Mouse (Mus musculus): ENCODE measurements at regions not wholly inside any gene's neighbourhood (a gene's known extent, or its start where the extent isn't known, plus 50 kb on each side); places are given as distances from the start of the nearest gene placed in this dataset.

DNA sequence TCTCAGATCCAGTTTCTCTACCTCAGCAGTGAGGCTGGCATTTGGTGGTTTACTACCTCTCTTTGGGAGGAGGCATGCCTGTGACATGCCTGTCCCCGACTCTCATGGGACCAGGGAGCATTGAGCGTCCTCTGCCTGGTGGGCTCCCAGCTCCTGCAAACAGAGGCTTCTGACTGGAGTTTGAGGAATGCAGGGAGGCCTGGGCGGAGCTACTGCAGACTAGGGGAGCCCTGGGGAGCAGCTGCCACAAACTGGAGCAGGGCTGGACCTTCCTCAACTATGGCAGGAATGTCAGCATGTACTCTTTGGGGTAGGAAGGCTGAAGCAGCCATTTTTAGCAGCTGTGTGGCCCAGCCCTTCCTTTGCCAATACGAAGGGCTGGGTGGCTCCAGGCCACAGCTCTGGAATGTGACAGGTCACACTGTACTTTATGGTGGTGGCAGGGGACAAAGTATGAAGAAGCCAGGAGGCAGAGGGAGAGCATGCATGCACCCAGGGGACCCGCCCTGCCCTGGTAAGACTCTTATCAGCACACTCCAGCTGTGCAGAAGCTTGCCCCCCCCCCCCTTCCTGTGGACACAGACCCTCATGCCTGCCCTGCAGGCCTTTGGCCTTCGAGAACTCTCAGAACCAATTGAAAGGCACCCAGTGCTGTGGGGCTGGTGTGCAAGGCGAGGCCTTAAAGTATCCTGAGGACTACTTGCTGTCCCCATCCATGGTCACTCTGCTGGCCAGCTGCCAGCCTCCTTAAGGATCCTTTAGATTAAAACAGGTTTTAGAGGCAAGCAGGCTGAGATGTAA, 129.5 kb downstream of the Gadd45g start:
- no peak for ATAC-seq (ENCODE audit: low FRiP score)
- no peaks in the 10 kb centered on the region for H3K27me3 ChIP-seq (ENCODE audit: control insufficient read depth, insufficient read depth, low read length)
- 50% methylated on average over 7 of the region's 7 CpGs for WGBS

DNA sequence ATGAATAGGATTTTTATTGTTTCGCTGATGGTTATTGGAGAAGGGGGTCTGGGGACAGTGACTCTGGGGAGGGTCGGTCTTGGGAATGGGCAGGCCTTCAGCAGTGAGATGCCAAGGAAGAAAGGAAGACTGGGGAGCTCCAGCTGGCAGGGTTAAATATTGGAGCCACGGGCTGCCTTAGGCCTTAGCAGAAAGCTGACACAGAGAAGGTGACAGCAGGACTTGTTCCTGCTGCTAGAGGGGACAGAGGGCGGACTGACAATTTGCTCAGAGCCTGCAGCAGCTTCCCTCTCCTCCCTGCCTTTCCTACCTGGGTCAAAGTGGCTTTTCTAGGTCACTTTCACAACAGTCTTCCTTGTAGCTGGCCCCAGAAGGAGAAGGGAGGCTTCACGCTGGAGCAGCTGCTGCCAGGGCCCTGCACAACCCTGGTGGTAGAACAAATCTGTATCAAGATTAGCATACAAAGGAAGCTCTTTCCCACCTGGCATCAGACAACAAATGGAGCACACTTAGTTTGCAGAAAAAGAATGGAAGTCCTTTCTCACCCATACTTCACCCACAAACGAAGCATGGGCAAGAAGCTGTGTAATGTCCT, 130.2 kb downstream of the Gadd45g start:
- Histone ChIP-seq H3K9me3 (ENCODE audit: control insufficient read depth, low read length) (no peaks in the 10 kb centered on the region), H3K27me3 (ENCODE audit: control insufficient read depth, insufficient read depth, low read length) (no peaks in the 10 kb centered on the region), H3K36me3 (replicated peaks; ENCODE audit: control insufficient read depth, insufficient read depth) (no peaks in the 10 kb centered on the region), H3K4me2 (replicated peaks) (no peak overlapping the region), H3K4me1 (replicated peaks; ENCODE audit: control insufficient read depth, insufficient read depth, low read length) (0 out of 2 replicates have a peak, but pooled peaks cover 5% of the 10 kb centered on the region), H3K9ac (no peak overlapping the region; the same call in 1 of the 2 replicates), H3K27ac (no peak overlapping the region), H3K4me3 (replicated peaks; ENCODE audit: low read length) (no peak overlapping the region)
- ATAC-seq (ENCODE audit: low FRiP score) (no peak), DNase-seq (ENCODE audit: low spot score) (no peak)
- 72% methylated on average over 6 of the region's 6 CpGs for WGBS

More for the DNA sequence above, 129.5 kb downstream of the Gadd45g start:
- Histone ChIP-seq H3K9ac (no peak overlapping the region; the same call in 1 of the 2 replicates), H3K4me2 (replicated peaks) (no peak overlapping the region), H3K9me3 (ENCODE audit: control insufficient read depth, low read length) (no peaks in the 10 kb centered on the region), H3K27ac (no peak overlapping the region), H3K36me3 (replicated peaks; ENCODE audit: control insufficient read depth, insufficient read depth) (no peaks in the 10 kb centered on the region), H3K4me1 (replicated peaks; ENCODE audit: control insufficient read depth, insufficient read depth, low read length) (0 out of 2 replicates have a peak, but pooled peaks cover 5% of the 10 kb centered on the region), H3K4me3 (replicated peaks; ENCODE audit: low read length) (no peak overlapping the region)
- no peak for DNase-seq (ENCODE audit: low spot score)

DNA sequence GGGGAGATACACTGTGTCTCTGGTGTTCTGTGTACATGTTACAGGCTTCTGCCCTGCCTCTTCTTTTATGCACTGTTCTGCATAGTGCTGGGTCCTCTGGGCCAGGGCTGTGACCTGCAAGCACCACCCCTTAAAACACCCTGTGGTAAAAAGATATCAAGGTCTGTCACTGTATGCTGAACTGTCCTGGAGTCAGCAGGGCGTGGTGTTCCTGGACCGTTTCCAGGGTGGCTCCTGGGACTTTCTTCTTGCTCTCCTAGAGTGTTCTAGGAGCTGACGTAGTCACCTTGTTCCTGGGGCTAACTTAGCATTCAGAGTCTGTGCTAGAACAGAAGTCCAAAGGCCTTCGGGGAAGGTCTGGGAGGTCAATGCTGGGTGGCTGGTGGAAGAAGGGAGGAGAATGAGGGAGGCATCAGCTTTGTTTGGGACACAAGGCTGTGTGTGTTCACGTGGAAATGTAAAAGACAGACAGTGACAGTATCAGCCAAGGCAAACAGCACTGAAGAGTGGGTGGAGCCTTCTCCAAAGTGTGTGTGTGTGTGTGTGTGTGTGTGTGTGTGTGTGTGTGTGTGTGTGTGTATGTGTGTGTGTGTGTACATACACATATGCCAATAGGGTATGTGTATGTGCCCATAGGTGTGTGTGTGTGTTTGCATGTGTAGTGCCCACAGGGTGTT, 133.0 kb downstream of the Gadd45g start:
- no peaks in the 10 kb centered on the region for H3K9me3 ChIP-seq (ENCODE audit: control insufficient read depth, low read length)
- H3K36me3 ChIP-seq (replicated peaks; ENCODE audit: control insufficient read depth, insufficient read depth), result no peaks in the 10 kb centered on the region
- H3K27ac ChIP-seq, result no peak overlapping the region
- H3K4me3 ChIP-seq (replicated peaks; ENCODE audit: low read length), result no peak overlapping the region
- H3K9ac ChIP-seq, result no peak overlapping the region
- 0 out of 2 replicates have a peak, but pooled peaks cover 5% of the 10 kb centered on the region for H3K4me1 ChIP-seq (replicated peaks; ENCODE audit: control insufficient read depth, insufficient read depth, low read length)
- no peak for DNase-seq (ENCODE audit: low spot score)
- no peak for ATAC-seq (ENCODE audit: low FRiP score)
- H3K27me3 ChIP-seq (ENCODE audit: control insufficient read depth, insufficient read depth, low read length), result no peaks in the 10 kb centered on the region
- no peak overlapping the region for H3K4me2 ChIP-seq (replicated peaks)
- WGBS, result 71% methylated on average over 5 of the region's 5 CpGs

DNA sequence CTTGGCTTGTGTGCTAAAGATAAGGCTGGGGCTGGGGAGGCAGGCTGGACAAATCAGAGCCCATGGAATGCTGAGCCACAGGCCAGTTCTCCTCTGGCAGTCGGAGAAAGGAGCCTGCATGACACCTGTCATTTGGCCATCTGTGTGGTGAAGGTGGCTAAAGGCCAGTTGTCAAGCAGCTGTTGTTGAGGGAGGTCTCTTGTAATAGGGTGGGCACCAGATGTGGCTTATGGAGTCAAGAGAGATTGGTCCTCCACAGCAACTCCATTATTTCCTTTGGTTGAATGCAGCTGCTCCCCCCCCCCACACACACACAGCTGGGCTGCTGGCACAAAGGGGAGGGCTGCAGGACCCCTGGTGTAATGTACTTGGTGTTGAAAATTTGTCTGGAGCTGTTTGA, 133.9 kb downstream of the Gadd45g start:
- Histone ChIP-seq H3K9ac (no peak overlapping the region), H3K9me3 (ENCODE audit: control insufficient read depth, low read length) (no peaks in the 10 kb centered on the region), H3K4me2 (replicated peaks) (no peak overlapping the region), H3K36me3 (replicated peaks; ENCODE audit: control insufficient read depth, insufficient read depth) (no peaks in the 10 kb centered on the region), H3K4me1 (replicated peaks; ENCODE audit: control insufficient read depth, insufficient read depth, low read length) (0 out of 2 replicates have a peak, but pooled peaks cover 5% of the 10 kb centered on the region), H3K27me3 (ENCODE audit: control insufficient read depth, insufficient read depth, low read length) (no peaks in the 10 kb centered on the region), H3K4me3 (replicated peaks; ENCODE audit: low read length) (no peak overlapping the region), H3K27ac (no peak overlapping the region)
- no peak for ATAC-seq (ENCODE audit: low FRiP score)
- DNase-seq (ENCODE audit: low spot score), result no peak
- WGBS, result 38% methylated on average over 1 of the region's 1 CpGs

DNA sequence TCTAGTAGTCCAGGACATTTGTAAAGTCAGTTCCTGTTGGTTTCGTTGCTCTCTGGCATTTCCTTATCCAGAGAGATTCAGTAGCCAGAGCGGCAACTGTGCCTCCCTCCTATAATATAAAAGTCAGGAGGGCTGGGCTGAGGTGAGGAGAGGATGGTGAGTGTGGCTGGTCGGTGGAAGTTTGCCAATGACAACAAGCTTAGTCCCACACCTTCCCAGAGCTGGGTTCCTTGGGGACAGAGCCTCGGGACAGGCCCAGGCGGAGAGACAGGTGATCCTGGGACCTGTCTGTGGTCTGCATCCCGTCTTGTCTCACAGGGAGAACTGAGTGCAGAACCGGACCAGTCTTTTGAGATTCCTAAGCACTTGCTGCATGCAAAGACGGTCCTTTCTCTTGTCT, 136.5 kb downstream of the Gadd45g start:
- H3K36me3 ChIP-seq (replicated peaks; ENCODE audit: control insufficient read depth, insufficient read depth), result no peaks in the 10 kb centered on the region
- H3K4me2 ChIP-seq (replicated peaks), result no peak overlapping the region
- H3K9me3 ChIP-seq (ENCODE audit: control insufficient read depth, low read length), result no peaks in the 10 kb centered on the region
- ATAC-seq (ENCODE audit: low FRiP score) (no peak), DNase-seq (ENCODE audit: low spot score) (no peak)
- no peak overlapping the region for H3K27ac ChIP-seq
- no peaks in the 10 kb centered on the region for H3K4me1 ChIP-seq (replicated peaks; ENCODE audit: control insufficient read depth, insufficient read depth, low read length)
- H3K9ac ChIP-seq, result no peak overlapping the region
- H3K27me3 ChIP-seq (ENCODE audit: control insufficient read depth, insufficient read depth, low read length), result no peaks in the 10 kb centered on the region
- 87% methylated on average over 8 of the region's 8 CpGs for WGBS
- H3K4me3 ChIP-seq (replicated peaks; ENCODE audit: low read length), result no peak overlapping the region

DNA sequence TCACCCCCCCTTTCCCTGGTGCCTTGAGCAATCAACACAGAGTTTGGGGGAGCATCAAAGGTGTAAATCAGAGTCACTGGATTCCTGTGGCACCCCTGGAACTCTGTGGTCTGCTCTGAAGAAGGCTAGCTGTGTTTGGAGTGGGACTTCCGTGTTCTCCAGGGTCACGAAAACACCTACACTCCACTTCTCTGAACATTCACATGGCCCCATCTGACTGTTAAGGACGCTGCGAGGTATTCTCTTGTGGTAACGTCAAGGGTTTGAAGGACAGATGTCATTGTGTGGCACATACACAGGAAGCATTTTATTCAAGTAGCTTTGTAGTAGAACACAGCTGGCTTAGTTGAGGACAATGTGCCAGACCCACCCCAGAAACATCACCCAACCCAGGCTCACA, 137.1 kb downstream of the Gadd45g start:
- H3K9me3 ChIP-seq (ENCODE audit: control insufficient read depth, low read length), result no peaks in the 10 kb centered on the region
- no peak overlapping the region for H3K4me2 ChIP-seq (replicated peaks)
- H3K27me3 ChIP-seq (ENCODE audit: control insufficient read depth, insufficient read depth, low read length), result no peaks in the 10 kb centered on the region
- DNase-seq (ENCODE audit: low spot score) (no peak), ATAC-seq (ENCODE audit: low FRiP score) (no peak)
- no peak overlapping the region for H3K4me3 ChIP-seq (replicated peaks; ENCODE audit: low read length)
- no peaks in the 10 kb centered on the region for H3K4me1 ChIP-seq (replicated peaks; ENCODE audit: control insufficient read depth, insufficient read depth, low read length)
- no peak overlapping the region for H3K27ac ChIP-seq
- H3K36me3 ChIP-seq (replicated peaks; ENCODE audit: control insufficient read depth, insufficient read depth), result no peaks in the 10 kb centered on the region
- 93% methylated on average over 5 of the region's 5 CpGs for WGBS
- no peak overlapping the region for H3K9ac ChIP-seq

DNA sequence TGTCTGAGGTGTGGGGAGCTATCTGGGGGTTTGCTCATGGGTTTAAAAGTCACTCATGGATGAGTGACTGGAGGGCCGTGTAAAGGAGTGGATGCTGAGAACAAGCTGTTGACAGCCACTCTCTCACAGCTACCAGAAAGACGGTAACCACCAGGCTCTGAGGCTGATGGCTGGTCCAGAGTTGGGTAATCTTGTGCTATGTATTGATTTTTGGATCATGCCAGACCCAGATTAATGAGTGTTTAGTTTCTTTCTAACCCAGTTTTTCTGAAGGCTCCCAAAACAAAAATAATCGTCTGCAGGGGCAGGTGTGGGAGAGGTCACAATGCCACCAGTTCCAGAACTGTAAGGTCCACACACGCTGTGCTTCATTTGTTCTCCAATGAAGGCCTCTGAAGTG, 144.9 kb downstream of the Gadd45g start:
- DNase-seq (ENCODE audit: low spot score) (no peak), ATAC-seq (ENCODE audit: low FRiP score) (no peak)
- Histone ChIP-seq H3K36me3 (replicated peaks; ENCODE audit: control insufficient read depth, insufficient read depth) (no peaks in the 10 kb centered on the region), H3K4me3 (replicated peaks; ENCODE audit: low read length) (no peak overlapping the region), H3K9ac (no peak overlapping the region), H3K27ac (no peak overlapping the region), H3K9me3 (ENCODE audit: control insufficient read depth, low read length) (no peaks in the 10 kb centered on the region), H3K4me1 (replicated peaks; ENCODE audit: control insufficient read depth, insufficient read depth, low read length) (no peaks in the 10 kb centered on the region), H3K4me2 (replicated peaks) (no peak overlapping the region), H3K27me3 (ENCODE audit: control insufficient read depth, insufficient read depth, low read length) (no peaks in the 10 kb centered on the region)
- 81% methylated on average over 4 of the region's 4 CpGs for WGBS

DNA sequence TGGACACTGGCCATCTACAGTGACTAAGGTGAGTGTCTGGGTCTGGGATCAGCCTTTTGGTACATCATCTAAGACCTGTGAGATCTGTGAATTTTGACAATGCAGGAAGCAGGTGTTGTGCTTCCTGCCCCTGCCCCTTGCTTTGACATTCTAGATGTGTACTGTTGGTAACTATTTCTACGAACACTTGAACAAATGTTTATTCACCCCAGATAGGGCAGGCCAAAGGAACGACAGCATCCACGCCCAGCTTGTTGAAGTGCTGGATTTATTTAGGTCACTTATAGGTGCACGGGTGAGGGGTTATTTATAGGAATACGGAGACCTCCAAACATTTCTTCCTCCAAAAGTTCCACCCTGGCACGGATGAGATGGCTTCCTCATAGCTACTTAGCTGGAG, 146.4 kb downstream of the Gadd45g start:
- Histone ChIP-seq H3K4me2 (replicated peaks) (no peak overlapping the region), H3K36me3 (replicated peaks; ENCODE audit: control insufficient read depth, insufficient read depth) (no peaks in the 10 kb centered on the region), H3K9ac (no peak overlapping the region), H3K9me3 (ENCODE audit: control insufficient read depth, low read length) (no peaks in the 10 kb centered on the region), H3K4me3 (replicated peaks; ENCODE audit: low read length) (no peak overlapping the region), H3K4me1 (replicated peaks; ENCODE audit: control insufficient read depth, insufficient read depth, low read length) (no peaks in the 10 kb centered on the region), H3K27me3 (ENCODE audit: control insufficient read depth, insufficient read depth, low read length) (no peaks in the 10 kb centered on the region), H3K27ac (no peak overlapping the region)
- DNase-seq (ENCODE audit: low spot score), result no peak
- WGBS, result 91% methylated on average over 6 of the region's 6 CpGs
- no peak for ATAC-seq (ENCODE audit: low FRiP score)

DNA sequence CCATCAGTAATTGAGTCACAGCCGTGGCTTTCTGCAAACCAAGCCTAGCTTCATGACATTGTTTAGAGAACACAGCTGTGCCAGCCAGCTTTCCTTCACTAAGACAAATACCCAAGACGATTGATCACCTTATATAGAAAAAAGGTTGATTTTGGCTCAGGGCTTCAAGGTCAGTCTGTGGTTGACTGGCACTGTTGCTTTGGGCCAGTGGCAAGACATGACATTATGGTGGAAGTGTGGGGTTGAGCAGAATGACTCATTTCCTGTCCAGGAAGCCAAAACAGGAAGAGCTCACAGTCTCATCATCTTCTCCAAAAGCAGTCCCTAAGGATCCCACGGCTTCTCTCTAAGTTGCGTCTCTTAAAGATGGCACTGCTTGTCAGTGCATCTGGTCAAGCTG, 149.7 kb downstream of the Gadd45g start:
- ATAC-seq (ENCODE audit: low FRiP score), result no peak

More for the DNA sequence above, 149.7 kb downstream of the Gadd45g start:
- no peak for DNase-seq (ENCODE audit: low spot score)
- no peak overlapping the region for H3K4me2 ChIP-seq (replicated peaks)
- no peaks in the 10 kb centered on the region for H3K9me3 ChIP-seq (ENCODE audit: control insufficient read depth, low read length)
- no peaks in the 10 kb centered on the region for H3K27me3 ChIP-seq (ENCODE audit: control insufficient read depth, insufficient read depth, low read length)
- 71% methylated on average over 4 of the region's 4 CpGs for WGBS
- H3K9ac ChIP-seq, result no peak overlapping the region
- no peaks in the 10 kb centered on the region for H3K4me1 ChIP-seq (replicated peaks; ENCODE audit: control insufficient read depth, insufficient read depth, low read length)
- no peaks in the 10 kb centered on the region for H3K36me3 ChIP-seq (replicated peaks; ENCODE audit: control insufficient read depth, insufficient read depth)
- no peak overlapping the region for H3K27ac ChIP-seq
- H3K4me3 ChIP-seq (replicated peaks; ENCODE audit: low read length), result no peak overlapping the region
